Mouse (Mus musculus): ENCODE results near the gene Gm21970. TPM values are rescaled to one million over a fixed set of nuclear protein-coding genes. Genes with fewer than 3 reads are reported as not detected.

The Gm21970 gene
- polyA plus RNA-seq, 1 experiment = not detected

DNA sequence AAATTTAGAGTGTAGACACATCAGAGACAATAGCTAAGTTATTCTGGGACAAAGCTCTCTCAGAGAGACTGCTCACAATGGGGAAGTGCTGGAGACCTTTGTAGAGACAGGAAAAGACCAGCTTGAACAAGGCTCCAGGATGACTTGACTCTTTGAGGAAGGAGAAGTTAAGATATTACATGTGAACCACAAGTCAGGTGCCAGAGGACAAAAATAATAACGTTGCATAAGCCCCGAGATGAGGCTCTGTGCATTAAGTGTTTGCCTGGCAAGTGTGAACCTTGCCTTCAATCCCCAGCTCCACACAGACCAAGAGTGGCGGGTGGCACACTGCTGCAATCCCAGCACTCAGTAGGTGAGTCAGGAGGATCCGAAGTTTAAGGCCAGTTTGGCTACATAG lies 36.9 kb upstream of the Gm21970 start:
- Histone ChIP-seq H3K4me1 (ENCODE audit: control insufficient read depth, insufficient read depth, low read length) (peaks cover 10% of the 10 kb centered on the region; the same call in 1 of the 2 replicates), H3K27ac (ENCODE audit: insufficient read depth, low read length) (no peak overlapping the region), H3K4me3 (ENCODE audit: insufficient read depth, low read length) (no peak overlapping the region)
- no peak for TF ChIP-seq POLR2A (IDR thresholded peaks at IDR 0.05; ENCODE audit: low read depth, low read length)
- no peak for TF ChIP-seq CTCF (IDR thresholded peaks at IDR 0.05; ENCODE audit: borderline replicate concordance, insufficient read depth, low read length)

DNA sequence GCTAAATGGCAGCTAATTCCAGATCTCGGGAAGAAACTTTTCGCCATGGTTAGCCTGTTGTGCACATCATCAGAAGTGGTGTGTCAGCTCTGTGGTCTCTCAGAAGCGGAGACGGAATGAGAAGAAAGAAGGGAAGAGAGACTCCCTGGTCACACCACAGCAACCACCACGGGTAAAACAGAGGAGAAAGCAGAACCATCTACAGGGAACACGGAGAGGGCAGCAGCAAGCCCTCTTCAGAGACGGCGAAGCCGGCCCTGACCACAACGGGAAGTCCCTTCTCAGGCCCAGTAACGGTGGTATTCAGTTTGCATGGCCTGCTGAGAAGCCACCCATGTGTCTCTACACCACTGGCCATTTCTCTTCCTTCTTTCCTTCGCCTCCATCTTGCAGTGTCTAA lies 36.4 kb upstream of the Gm21970 start:
- no peak overlapping the region for H3K4me3 ChIP-seq (ENCODE audit: insufficient read depth, low read length)
- peaks cover 10% of the 10 kb centered on the region; the same call in 1 of the 2 replicates for H3K4me1 ChIP-seq (ENCODE audit: control insufficient read depth, insufficient read depth, low read length)
- no peak for TF ChIP-seq POLR2A (IDR thresholded peaks at IDR 0.05; ENCODE audit: low read depth, low read length)
- no peak for TF ChIP-seq CTCF (IDR thresholded peaks at IDR 0.05; ENCODE audit: borderline replicate concordance, insufficient read depth, low read length)
- no peak overlapping the region for H3K27ac ChIP-seq (ENCODE audit: insufficient read depth, low read length)

DNA sequence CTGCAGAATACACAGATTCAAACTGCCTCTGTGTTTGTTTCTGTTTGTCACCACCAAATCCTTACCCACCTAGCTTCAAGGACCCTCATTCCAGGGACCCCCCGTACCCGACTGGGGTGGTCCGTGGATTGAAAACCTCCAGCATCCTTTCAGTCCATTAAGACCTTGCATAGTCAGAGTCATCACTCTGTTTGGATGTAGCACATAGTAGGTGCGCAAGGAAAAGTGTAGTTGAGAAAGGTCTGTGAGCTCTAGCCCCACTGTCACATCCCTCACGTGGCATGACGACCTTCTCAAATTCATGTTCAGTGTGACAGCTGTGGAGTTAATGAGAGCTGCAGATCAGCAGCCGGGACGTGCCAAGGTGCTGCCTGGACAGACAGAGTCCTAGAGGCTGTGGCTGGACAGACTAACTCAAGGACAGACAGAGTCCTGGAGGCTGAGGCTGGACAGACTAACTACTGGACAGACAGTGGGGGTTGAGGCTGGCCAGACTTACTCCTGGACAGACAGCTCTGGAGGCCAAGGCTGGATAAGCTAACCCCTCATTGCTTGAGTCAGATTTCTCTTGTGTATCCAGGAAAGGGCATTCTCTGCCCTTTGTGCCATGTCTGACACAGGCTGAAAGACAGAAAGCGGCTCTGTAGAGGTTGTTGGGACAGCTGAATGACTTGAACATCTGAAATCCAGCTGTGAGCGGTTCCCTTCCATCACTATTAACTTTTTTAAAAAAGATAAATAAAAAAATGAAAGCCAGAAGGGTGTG lies 34.6 kb upstream of the Gm21970 start:
- peaks cover 10% of the 10 kb centered on the region; the same call in 1 of the 2 replicates for H3K4me1 ChIP-seq (ENCODE audit: control insufficient read depth, insufficient read depth, low read length)
- H3K27ac ChIP-seq (ENCODE audit: insufficient read depth, low read length) = no peak overlapping the region
- TF ChIP-seq POLR2A (IDR thresholded peaks at IDR 0.05; ENCODE audit: low read depth, low read length) (no peak), CTCF (IDR thresholded peaks at IDR 0.05; ENCODE audit: borderline replicate concordance, insufficient read depth, low read length) (no peak)
- H3K4me3 ChIP-seq (ENCODE audit: insufficient read depth, low read length) = no peak overlapping the region

DNA sequence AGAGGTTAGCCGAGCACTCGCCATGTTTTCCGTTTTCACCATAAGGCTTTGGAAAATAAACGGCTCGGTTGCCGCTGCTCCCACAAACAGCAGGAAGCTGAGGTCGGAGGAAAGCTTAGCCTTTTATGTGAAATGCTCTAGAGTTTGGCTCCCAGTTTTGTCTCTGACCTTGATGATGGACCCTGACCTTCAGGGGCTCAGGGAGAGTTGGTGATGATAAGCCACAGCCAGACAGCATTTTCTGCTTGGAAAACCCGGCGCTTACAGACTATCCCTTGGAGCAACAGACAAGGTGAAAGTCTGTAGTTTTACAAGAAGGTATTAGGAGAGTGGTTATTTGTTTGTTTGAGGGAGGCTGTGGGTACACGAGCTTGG lies 34.0 kb upstream of the Gm21970 start:
- Histone ChIP-seq H3K4me1 (ENCODE audit: control insufficient read depth, insufficient read depth, low read length) (peaks cover 11% of the 10 kb centered on the region; the same call in 1 of the 2 replicates), H3K4me3 (ENCODE audit: insufficient read depth, low read length) (no peak overlapping the region), H3K27ac (ENCODE audit: insufficient read depth, low read length) (no peak overlapping the region)
- TF ChIP-seq CTCF (IDR thresholded peaks at IDR 0.05; ENCODE audit: borderline replicate concordance, insufficient read depth, low read length) (no peak), POLR2A (IDR thresholded peaks at IDR 0.05; ENCODE audit: low read depth, low read length) (no peak)

DNA sequence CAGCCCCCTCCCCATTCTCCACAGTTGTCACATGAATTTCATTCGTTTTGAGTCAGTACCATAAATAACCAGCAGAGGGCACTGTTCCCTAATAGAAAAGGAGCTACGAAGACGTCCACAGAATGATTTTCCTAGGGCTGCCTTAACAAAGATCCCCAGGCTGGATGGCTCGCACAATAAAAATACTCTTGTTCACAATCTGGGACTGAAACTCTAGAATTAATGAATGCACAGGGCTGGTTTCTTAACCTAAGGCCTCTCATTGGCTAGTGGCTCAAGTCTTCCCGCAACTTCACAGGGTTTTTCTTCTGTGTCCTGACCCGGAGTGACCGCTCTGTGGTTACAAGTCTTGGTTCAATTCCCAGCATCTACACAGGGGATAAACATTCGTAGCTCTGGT lies 33.0 kb upstream of the Gm21970 start:
- H3K4me1 ChIP-seq (ENCODE audit: control insufficient read depth, insufficient read depth, low read length) = peaks cover 9% of the 10 kb centered on the region
- no peak overlapping the region for H3K27ac ChIP-seq (ENCODE audit: insufficient read depth, low read length)
- TF ChIP-seq POLR2A (IDR thresholded peaks at IDR 0.05; ENCODE audit: low read depth, low read length) = no peak
- no peak for TF ChIP-seq CTCF (IDR thresholded peaks at IDR 0.05; ENCODE audit: borderline replicate concordance, insufficient read depth, low read length)
- H3K4me3 ChIP-seq (ENCODE audit: insufficient read depth, low read length) = no peak overlapping the region

DNA sequence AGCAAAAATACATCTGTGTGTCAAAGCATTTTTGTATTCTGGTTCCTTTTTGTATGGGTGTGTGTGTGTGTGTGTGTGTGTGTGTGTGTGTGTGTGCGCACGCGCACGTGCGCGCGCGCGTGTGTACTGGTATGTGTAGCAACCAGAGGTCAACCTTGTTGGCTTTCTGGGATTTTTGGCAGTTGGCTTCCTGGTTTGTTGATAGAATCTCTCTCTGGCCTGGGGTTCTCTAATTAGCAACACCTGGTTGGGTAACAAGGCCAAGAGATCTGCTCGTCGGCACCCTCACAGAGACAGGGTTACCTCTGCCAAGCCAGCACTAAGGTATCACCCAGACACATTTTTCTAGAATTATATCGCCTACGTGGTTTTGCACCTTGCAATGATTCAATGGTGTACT lies 32.0 kb upstream of the Gm21970 start:
- Histone ChIP-seq H3K4me1 (ENCODE audit: control insufficient read depth, insufficient read depth, low read length) (peaks cover 12% of the 10 kb centered on the region), H3K27ac (ENCODE audit: insufficient read depth, low read length) (no peak overlapping the region), H3K4me3 (ENCODE audit: insufficient read depth, low read length) (no peak overlapping the region)
- TF ChIP-seq POLR2A (IDR thresholded peaks at IDR 0.05; ENCODE audit: low read depth, low read length) = no peak
- no peak for TF ChIP-seq CTCF (IDR thresholded peaks at IDR 0.05; ENCODE audit: borderline replicate concordance, insufficient read depth, low read length)

DNA sequence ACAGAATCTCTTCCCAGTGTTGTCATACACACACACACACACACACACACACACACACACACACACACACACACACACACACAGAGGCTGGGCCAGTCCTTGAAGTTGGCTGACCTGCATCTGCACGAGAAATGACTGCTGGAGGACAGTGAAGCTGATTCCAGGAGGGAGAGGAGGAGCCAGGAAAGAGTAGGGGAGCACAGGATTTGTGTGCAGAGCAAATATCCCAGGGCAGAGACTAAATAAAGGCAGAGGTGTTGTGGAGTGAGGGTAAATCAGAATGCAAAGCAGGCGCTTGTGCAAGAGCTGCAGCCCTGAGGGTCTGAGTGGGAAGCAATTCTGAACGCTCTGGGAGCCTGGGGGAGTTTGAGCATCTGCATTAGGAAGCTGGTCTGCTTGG lies 31.4 kb upstream of the Gm21970 start:
- H3K27ac ChIP-seq (ENCODE audit: insufficient read depth, low read length) = no peak overlapping the region

DNA sequence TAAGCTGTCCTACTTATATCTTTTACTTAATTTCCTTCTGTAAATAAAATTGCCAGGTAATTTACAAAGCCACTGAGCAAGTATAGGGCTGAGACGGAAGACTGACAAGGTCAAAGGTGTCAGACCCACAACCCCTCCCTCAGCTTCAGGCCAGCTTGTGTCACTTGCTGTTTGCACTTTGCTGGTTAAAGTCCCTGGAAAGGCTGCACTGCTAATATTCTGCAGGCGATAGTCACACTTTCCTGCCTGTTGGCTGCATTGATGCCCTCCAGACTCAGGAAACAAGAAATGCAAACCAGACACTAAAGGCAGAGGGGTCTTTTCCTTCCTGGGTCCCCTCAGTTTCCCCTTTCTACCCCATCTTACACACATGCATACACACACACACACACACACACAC lies 29.5 kb upstream of the Gm21970 start:
- TF ChIP-seq POLR2A (IDR thresholded peaks at IDR 0.05; ENCODE audit: low read depth, low read length) (no peak), CTCF (IDR thresholded peaks at IDR 0.05; ENCODE audit: borderline replicate concordance, insufficient read depth, low read length) (no peak)
- Histone ChIP-seq H3K27ac (ENCODE audit: insufficient read depth, low read length) (no peak overlapping the region), H3K4me1 (ENCODE audit: control insufficient read depth, insufficient read depth, low read length) (peaks cover 12% of the 10 kb centered on the region), H3K4me3 (ENCODE audit: insufficient read depth, low read length) (no peak overlapping the region)

More for the DNA sequence above, 31.4 kb upstream of the Gm21970 start:
- no peak overlapping the region for H3K4me3 ChIP-seq (ENCODE audit: insufficient read depth, low read length)
- peaks cover 12% of the 10 kb centered on the region for H3K4me1 ChIP-seq (ENCODE audit: control insufficient read depth, insufficient read depth, low read length)
- TF ChIP-seq POLR2A (IDR thresholded peaks at IDR 0.05; ENCODE audit: low read depth, low read length) = no peak
- no peak for TF ChIP-seq CTCF (IDR thresholded peaks at IDR 0.05; ENCODE audit: borderline replicate concordance, insufficient read depth, low read length)

DNA sequence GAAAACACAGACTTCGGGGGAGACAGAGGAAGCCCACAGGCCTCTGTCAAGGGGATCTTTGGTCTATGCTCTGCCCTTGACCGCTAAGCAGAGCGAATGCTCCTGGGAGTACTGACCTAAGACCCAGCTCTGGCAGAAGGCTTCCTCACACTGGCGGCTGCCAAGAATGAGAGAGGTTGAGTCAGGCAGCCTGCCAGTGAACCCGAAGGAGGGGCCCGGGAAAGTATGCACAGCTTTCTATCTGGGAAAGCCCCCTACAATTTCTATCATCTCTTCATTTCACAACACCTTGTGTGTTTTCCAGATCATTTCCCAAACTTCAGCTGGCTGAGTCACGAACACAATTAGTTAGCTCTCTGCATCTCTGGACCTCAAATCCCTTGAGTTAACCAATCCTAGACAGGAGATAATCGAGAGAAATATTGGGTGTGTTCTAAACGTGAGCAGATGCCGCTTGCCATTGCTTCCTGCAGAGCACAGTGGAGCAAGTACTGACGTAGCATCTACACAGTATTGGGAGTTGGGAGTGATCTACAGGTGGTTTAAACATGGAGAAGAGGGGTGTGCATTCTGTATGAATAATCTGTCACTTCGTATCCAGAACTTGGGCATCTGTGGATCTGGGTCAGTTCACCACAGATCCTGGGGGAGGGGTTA lies 28.8 kb upstream of the Gm21970 start:
- Histone ChIP-seq H3K27ac (ENCODE audit: insufficient read depth, low read length) (peak overlapping the region; percentile 75), H3K4me1 (ENCODE audit: control insufficient read depth, insufficient read depth, low read length) (peaks cover 12% of the 10 kb centered on the region), H3K4me3 (ENCODE audit: insufficient read depth, low read length) (no peak overlapping the region)
- no peak for TF ChIP-seq POLR2A (IDR thresholded peaks at IDR 0.05; ENCODE audit: low read depth, low read length)
- no peak for TF ChIP-seq CTCF (IDR thresholded peaks at IDR 0.05; ENCODE audit: borderline replicate concordance, insufficient read depth, low read length)

DNA sequence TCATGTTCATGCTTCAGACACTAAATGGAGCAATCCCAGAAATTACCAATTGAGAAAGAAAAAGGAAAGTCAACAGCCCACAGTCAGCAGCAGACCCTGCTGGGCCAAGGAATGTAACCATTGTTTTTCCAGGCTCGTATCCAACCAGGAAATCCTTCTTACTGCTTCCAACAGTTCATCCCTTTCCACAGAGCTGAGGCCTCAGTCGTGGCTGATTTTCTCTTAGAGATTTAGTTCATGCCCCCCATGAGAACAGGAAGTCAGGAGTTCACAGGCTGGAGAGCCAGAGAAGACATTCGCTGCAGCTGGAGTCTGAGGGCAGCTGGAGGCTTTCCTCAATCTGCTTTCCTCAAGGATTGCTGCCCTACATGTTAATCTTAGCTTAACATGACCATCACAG lies 28.0 kb upstream of the Gm21970 start:
- Histone ChIP-seq H3K4me3 (ENCODE audit: insufficient read depth, low read length) (no peak overlapping the region), H3K4me1 (ENCODE audit: control insufficient read depth, insufficient read depth, low read length) (peaks cover 12% of the 10 kb centered on the region), H3K27ac (ENCODE audit: insufficient read depth, low read length) (peak overlapping the region; percentile 75)
- no peak for TF ChIP-seq CTCF (IDR thresholded peaks at IDR 0.05; ENCODE audit: borderline replicate concordance, insufficient read depth, low read length)
- no peak for TF ChIP-seq POLR2A (IDR thresholded peaks at IDR 0.05; ENCODE audit: low read depth, low read length)
